Mouse (Mus musculus) heart, embryonic 12.5 days (tissue): Measurements from ENCODE around the gene Ascl5. TPM values are rescaled to one million over a fixed set of nuclear protein-coding genes. Genes with fewer than 3 reads are reported as not detected.

Experiments
- ATAC-seq: fragments of 200-750 bp; cut with Nextera tagmentation; 2 replicates; pipeline ENCODE4 v1.8.0; 2017; ENCODE audit warnings: moderate TSS enrichment, moderate library complexity; ENCODE audit not compliant: insufficient number of reproducible peaks, low FRiP score
- H3K27ac ChIP-seq: fragments of 300-500 bp; sonication (generic); 2 replicates; pipeline ENCODE4 v1.5.1; 2016; ENCODE audit warnings: mild to moderate bottlenecking, moderate library complexity; ENCODE audit not compliant: poor library complexity, severe bottlenecking
- H3K27me3 ChIP-seq: fragments of 300-500 bp; sonication (generic); replicated peaks from 2 replicates; pipeline ENCODE4 v1.6.1; 2016; ENCODE audit warnings: mild to moderate bottlenecking, moderate library complexity
- H3K36me3 ChIP-seq: fragments of 300-500 bp; sonication (generic); 2 replicates; pipeline ENCODE4 v1.6.1; 2016; ENCODE audit warnings: mild to moderate bottlenecking, moderate library complexity
- H3K4me1 ChIP-seq: fragments of 300-500 bp; sonication (generic); replicated peaks from 2 replicates; pipeline ENCODE4 v1.6.1; 2016; ENCODE audit warnings: mild to moderate bottlenecking
- H3K4me2 ChIP-seq: fragments of 300-500 bp; sonication (generic); 2 replicates; pipeline ENCODE4 v1.6.1; 2016; ENCODE audit warnings: mild to moderate bottlenecking, moderate library complexity
- H3K4me3 ChIP-seq: fragments of 300-500 bp; sonication (generic); 2 replicates; pipeline ENCODE4 v1.5.1; 2016; ENCODE audit warnings: mild to moderate bottlenecking
- H3K9ac ChIP-seq: fragments of 300-500 bp; sonication (generic); 2 replicates; pipeline ENCODE4 v1.6.1; 2016; ENCODE audit warnings: mild to moderate bottlenecking, moderate library complexity
- H3K9me3 ChIP-seq: fragments of 300-500 bp; sonication (generic); replicated peaks from 2 replicates; pipeline ENCODE4 v1.6.1; 2016; ENCODE audit warnings: mild to moderate bottlenecking, moderate library complexity
- WGBS: fragments of 180-500 bp; shearing (Covaris S2); methylation state at CpG from one replicate; pipeline ENCODE4 v1.1.7; 2016; 5-methylcytosine and 5-hydroxymethylcytosine counted together
- polyA plus RNA-seq: library from polyadenylated mRNA; unstranded; fragments of >200 nt; fragmentation: Nextera tagmentation; extraction: Ambion mirVana; gene quantifications from 2 replicates; pipeline ENCODE4 v1.2.1, GENCODE M21; 2016

Ascl5 gene
- polyA plus RNA-seq, 1 experiment from 2014 or later: not detected

GRCm38 (mm10) chr1:136018390-136019189 lies 32.0 kb upstream of the Ascl5 start:
- WGBS: 4% methylated on average over 24 of the region's 24 CpGs

GRCm38 (mm10) chr1:136030201-136030600 lies 20.4 kb upstream of the Ascl5 start:
- H3K4me2 ChIP-seq: no peak overlapping the region
- ATAC-seq: no peak
- H3K36me3 ChIP-seq: peaks cover 98% of the 10 kb centered on the region
- no peaks in the 10 kb centered on the region for H3K27me3 ChIP-seq
- WGBS: 58% methylated on average over 7 of the region's 7 CpGs
- H3K9ac ChIP-seq: no peak overlapping the region
- H3K4me3 ChIP-seq: no peak overlapping the region
- H3K9me3 ChIP-seq: no peaks in the 10 kb centered on the region
- no peak overlapping the region for H3K27ac ChIP-seq
- 0 out of 2 replicates have a peak, but pooled peaks cover 9% of the 10 kb centered on the region for H3K4me1 ChIP-seq

More at GRCm38 (mm10) chr1:136018390-136019189, 32.0 kb upstream of the Ascl5 start:
- Histone ChIP-seq H3K9me3 (no peaks in the 10 kb centered on the region), H3K9ac (peak overlapping the region; percentile 83), H3K4me1 (peaks cover 25% of the 10 kb centered on the region), H3K36me3 (peaks cover 33% of the 10 kb centered on the region), H3K4me3 (peak overlapping the region; percentile 81), H3K4me2 (peak overlapping the region; percentile 98), H3K27ac (peak overlapping the region; percentile 67), H3K27me3 (no peaks in the 10 kb centered on the region)
- ATAC-seq: peak; percentile 69

GRCm38 (mm10) chr1:136031697-136032096 lies 18.9 kb upstream of the Ascl5 start:
- Histone ChIP-seq H3K36me3 (peaks cover 91% of the 10 kb centered on the region), H3K27ac (no peak overlapping the region), H3K9me3 (no peaks in the 10 kb centered on the region), H3K4me3 (no peak overlapping the region), H3K27me3 (no peaks in the 10 kb centered on the region), H3K4me1 (0 out of 2 replicates have a peak, but pooled peaks cover 9% of the 10 kb centered on the region), H3K9ac (no peak overlapping the region), H3K4me2 (no peak overlapping the region)
- ATAC-seq: no peak
- 87% methylated on average over 7 of the region's 8 CpGs for WGBS

- no peak overlapping the region for H3K27ac ChIP-seq
- H3K36me3 ChIP-seq: peaks cover 78% of the 10 kb centered on the region
- H3K4me2 ChIP-seq: no peak overlapping the region
- H3K9ac ChIP-seq: no peak overlapping the region
- no peaks in the 10 kb centered on the region for H3K27me3 ChIP-seq
- no peak overlapping the region for H3K4me3 ChIP-seq
- WGBS: 36% methylated on average over 7 of the region's 7 CpGs
- H3K4me1 ChIP-seq: 0 out of 2 replicates have a peak, but pooled peaks cover 9% of the 10 kb centered on the region
- H3K9me3 ChIP-seq: no peaks in the 10 kb centered on the region
- ATAC-seq: no peak
Observed at GRCm38 (mm10) chr1:136032961-136033360, 17.6 kb upstream of the Ascl5 start.

GRCm38 (mm10) chr1:136038746-136039538 lies 11.7 kb upstream of the Ascl5 start:
- WGBS: 69% methylated on average over 5 of the region's 5 CpGs

GRCm38 (mm10) chr1:136040452-136040851 lies 10.2 kb upstream of the Ascl5 start:
- 0 out of 2 replicates have a peak overlapping the region, but pooled peaks have one; percentile 23 for H3K4me2 ChIP-seq
- H3K9me3 ChIP-seq: no peaks in the 10 kb centered on the region
- peaks cover 5% of the 10 kb centered on the region; the same call in 1 of the 2 replicates for H3K36me3 ChIP-seq
- no peak overlapping the region for H3K4me3 ChIP-seq
- WGBS: 14% methylated on average over 11 of the region's 11 CpGs
- no peak overlapping the region for H3K9ac ChIP-seq
- no peak for ATAC-seq
- peaks cover 21% of the 10 kb centered on the region for H3K4me1 ChIP-seq
- H3K27me3 ChIP-seq: peaks cover 49% of the 10 kb centered on the region
- no peak overlapping the region for H3K27ac ChIP-seq

More at GRCm38 (mm10) chr1:136038746-136039538, 11.7 kb upstream of the Ascl5 start:
- Histone ChIP-seq H3K4me1 (peaks cover 21% of the 10 kb centered on the region), H3K9me3 (no peaks in the 10 kb centered on the region), H3K27me3 (peaks cover 35% of the 10 kb centered on the region), H3K36me3 (peaks cover 20% of the 10 kb centered on the region), H3K27ac (no peak overlapping the region), H3K9ac (no peak overlapping the region), H3K4me2 (no peak overlapping the region), H3K4me3 (no peak overlapping the region)
- no peak for ATAC-seq

GRCm38 (mm10) chr1:136040874-136041273 lies 9.7 kb upstream of the Ascl5 start:
- H3K4me3 ChIP-seq: no peak overlapping the region
- peaks cover 49% of the 10 kb centered on the region for H3K27me3 ChIP-seq
- no peaks in the 10 kb centered on the region for H3K9me3 ChIP-seq
- WGBS: 22% methylated on average over 4 of the region's 4 CpGs
- H3K4me1 ChIP-seq: peaks cover 21% of the 10 kb centered on the region
- no peak overlapping the region for H3K9ac ChIP-seq
- H3K27ac ChIP-seq: no peak overlapping the region
- ATAC-seq: no peak
- H3K36me3 ChIP-seq: peaks cover under 1% of the 10 kb centered on the region; the same call in 1 of the 2 replicates
- 0 out of 2 replicates have a peak overlapping the region, but pooled peaks have one; percentile 23 for H3K4me2 ChIP-seq

GRCm38 (mm10) chr1:136045774-136046173 lies 4.8 kb upstream of the Ascl5 start:
- H3K9ac ChIP-seq: no peak overlapping the region
- H3K27me3 ChIP-seq: peaks cover 62% of the 10 kb centered on the region
- 13% methylated on average over 4 of the region's 4 CpGs for WGBS
- H3K9me3 ChIP-seq: no peaks in the 10 kb centered on the region
- H3K4me2 ChIP-seq: no peak overlapping the region
- ATAC-seq: no peak
- no peak overlapping the region for H3K4me3 ChIP-seq
- H3K27ac ChIP-seq: no peak overlapping the region
- H3K4me1 ChIP-seq: peaks cover 17% of the 10 kb centered on the region
- H3K36me3 ChIP-seq: no peaks in the 10 kb centered on the region

GRCm38 (mm10) chr1:136047432-136047831 lies 3.2 kb upstream of the Ascl5 start:
- Histone ChIP-seq H3K4me3 (no peak overlapping the region), H3K36me3 (no peaks in the 10 kb centered on the region), H3K27me3 (peaks cover 57% of the 10 kb centered on the region), H3K9me3 (no peaks in the 10 kb centered on the region), H3K4me2 (no peak overlapping the region), H3K27ac (no peak overlapping the region), H3K4me1 (peaks cover 15% of the 10 kb centered on the region), H3K9ac (no peak overlapping the region)
- 5% methylated on average over 2 of the region's 2 CpGs for WGBS
- no peak for ATAC-seq

- Histone ChIP-seq H3K27me3 (peaks cover 58% of the 10 kb centered on the region), H3K4me2 (no peak overlapping the region), H3K36me3 (no peaks in the 10 kb centered on the region), H3K27ac (no peak overlapping the region), H3K9ac (no peak overlapping the region), H3K4me3 (no peak overlapping the region), H3K9me3 (no peaks in the 10 kb centered on the region), H3K4me1 (peaks cover 20% of the 10 kb centered on the region)
- no peak for ATAC-seq
- 64% methylated on average over 9 of the region's 9 CpGs for WGBS
Observed at GRCm38 (mm10) chr1:136047894-136048293, 2.7 kb upstream of the Ascl5 start.

GRCm38 (mm10) chr1:136051013-136051315 lies 360 bp downstream of the Ascl5 start:
- peaks cover 63% of the 10 kb centered on the region for H3K27me3 ChIP-seq
- no peaks in the 10 kb centered on the region for H3K9me3 ChIP-seq
- WGBS: 2% methylated on average over 36 of the region's 36 CpGs
- H3K27ac ChIP-seq: no peak overlapping the region
- no peaks in the 10 kb centered on the region for H3K36me3 ChIP-seq
- ATAC-seq: peak; percentile 9; the same call in 1 of the 2 replicates
- peak overlapping the region; percentile 69 for H3K4me2 ChIP-seq
- peak overlapping the region; percentile 46; the same call in 1 of the 2 replicates for H3K9ac ChIP-seq
- H3K4me3 ChIP-seq: peak overlapping the region; percentile 40
- peaks cover 31% of the 10 kb centered on the region for H3K4me1 ChIP-seq
